Mouse (Mus musculus) midbrain, embryonic 15.5 days (tissue): ENCODE measurements around the gene Vti1a. TPM values are rescaled to one million over a fixed set of nuclear protein-coding genes. Genes with fewer than 3 reads are reported as not detected.

Experiments used
- ATAC-seq: fragments of 200-750 bp; cut with Nextera tagmentation; replicated peaks from 2 replicates; pipeline ENCODE4 v1.8.0; 2017; ENCODE audit warnings: moderate TSS enrichment
- H3K27ac ChIP-seq: fragments of 300-500 bp; sonication (generic); 2 replicates; pipeline ENCODE4 v1.5.1; 2015; ENCODE audit warnings: mild to moderate bottlenecking, inconsistent platforms
- H3K27me3 ChIP-seq: fragments of 300-500 bp; sonication (generic); replicated peaks from 2 replicates; pipeline ENCODE4 v1.6.1; 2015; ENCODE audit warnings: inconsistent platforms
- H3K36me3 ChIP-seq: fragments of 300-500 bp; sonication (generic); replicated peaks from 2 replicates; pipeline ENCODE4 v1.6.1; 2015; ENCODE audit warnings: inconsistent platforms
- H3K4me1 ChIP-seq: fragments of 300-500 bp; sonication (generic); 2 replicates; pipeline ENCODE4 v1.6.1; 2015; ENCODE audit warnings: inconsistent platforms
- H3K4me2 ChIP-seq: fragments of 300-500 bp; sonication (generic); 2 replicates; pipeline ENCODE4 v1.6.1; 2015; ENCODE audit warnings: inconsistent platforms, mild to moderate bottlenecking, moderate library complexity
- H3K4me3 ChIP-seq: fragments of 300-500 bp; sonication (generic); 2 replicates; pipeline ENCODE4 v1.5.1; 2015; ENCODE audit warnings: mild to moderate bottlenecking, inconsistent platforms
- H3K9ac ChIP-seq: fragments of 300-500 bp; sonication (generic); 2 replicates; pipeline ENCODE4 v1.6.1; 2015; ENCODE audit warnings: mild to moderate bottlenecking, inconsistent platforms
- H3K9me3 ChIP-seq: fragments of 300-500 bp; sonication (generic); 2 replicates; pipeline ENCODE4 v1.6.1; 2016; ENCODE audit warnings: inconsistent platforms
- WGBS: fragments of 180-500 bp; shearing (Covaris S2); methylation state at CpG from one replicate; pipeline ENCODE4 v1.1.7; 2015; ENCODE audit warnings: mixed read lengths; 5-methylcytosine and 5-hydroxymethylcytosine counted together
- polyA plus RNA-seq: library from polyadenylated mRNA; unstranded; fragments of >200 nt; fragmentation: Nextera tagmentation; extraction: Ambion mirVana; gene quantifications from 2 replicates; pipeline ENCODE4 v1.2.1, GENCODE M21; 2015

Vti1a gene
- polyA plus RNA-seq, 1 experiment from 2014 or later: 40.6 TPM

- peaks cover 36% of the 10 kb centered on the region for H3K4me1 ChIP-seq
- H3K4me2 ChIP-seq: peak overlapping the region; percentile 92
- WGBS: 58% methylated on average over 10 of the region's 10 CpGs
- no peaks in the 10 kb centered on the region for H3K9me3 ChIP-seq
- no peaks in the 10 kb centered on the region for H3K27me3 ChIP-seq
- peak overlapping the region; percentile 98 for H3K4me3 ChIP-seq
- H3K36me3 ChIP-seq: no peaks in the 10 kb centered on the region
- no peak overlapping the region for H3K27ac ChIP-seq
- H3K9ac ChIP-seq: peak overlapping the region; percentile 83; the same call in 1 of the 2 replicates
- ATAC-seq: no peak
Measured at GRCm38 (mm10) chr19:55316901-55317300, 806 bp downstream of the Vti1a start.

GRCm38 (mm10) chr19:55319036-55319435 is 2.9 kb downstream of the Vti1a start:
- Histone ChIP-seq H3K4me3 (no peak overlapping the region), H3K9me3 (no peaks in the 10 kb centered on the region), H3K4me1 (peaks cover 27% of the 10 kb centered on the region), H3K27ac (no peak overlapping the region), H3K27me3 (no peaks in the 10 kb centered on the region), H3K4me2 (no peak overlapping the region), H3K36me3 (peaks cover 5% of the 10 kb centered on the region; the same call in 1 of the 2 replicates), H3K9ac (no peak overlapping the region)
- no peak for ATAC-seq
- WGBS: 77% methylated on average over 3 of the region's 3 CpGs

- Histone ChIP-seq H3K27me3 (no peaks in the 10 kb centered on the region), H3K27ac (no peak overlapping the region), H3K9ac (no peak overlapping the region), H3K4me1 (peaks cover 23% of the 10 kb centered on the region), H3K36me3 (peaks cover 5% of the 10 kb centered on the region; the same call in 1 of the 2 replicates), H3K9me3 (no peaks in the 10 kb centered on the region), H3K4me3 (no peak overlapping the region), H3K4me2 (no peak overlapping the region)
- ATAC-seq: no peak
- WGBS: 71% methylated on average over 5 of the region's 5 CpGs
Measured at GRCm38 (mm10) chr19:55319521-55319920, 3.4 kb downstream of the Vti1a start.

- H3K4me2 ChIP-seq: no peak overlapping the region
- no peaks in the 10 kb centered on the region for H3K27me3 ChIP-seq
- peaks cover 5% of the 10 kb centered on the region; the same call in 1 of the 2 replicates for H3K36me3 ChIP-seq
- no peaks in the 10 kb centered on the region for H3K9me3 ChIP-seq
- WGBS: 94% methylated on average over 8 of the region's 8 CpGs
- H3K4me1 ChIP-seq: peaks cover 3% of the 10 kb centered on the region
- no peak for ATAC-seq
- no peak overlapping the region for H3K4me3 ChIP-seq
- H3K27ac ChIP-seq: no peak overlapping the region
- no peak overlapping the region for H3K9ac ChIP-seq
Measured at GRCm38 (mm10) chr19:55322604-55323003, 6.5 kb downstream of the Vti1a start.

GRCm38 (mm10) chr19:55327510-55327909 is 11.4 kb downstream of the Vti1a start:
- Histone ChIP-seq H3K27ac (no peak overlapping the region), H3K36me3 (peaks cover 14% of the 10 kb centered on the region; the same call in 1 of the 2 replicates), H3K9ac (no peak overlapping the region), H3K4me1 (no peaks in the 10 kb centered on the region), H3K9me3 (no peaks in the 10 kb centered on the region), H3K4me2 (no peak overlapping the region), H3K27me3 (no peaks in the 10 kb centered on the region), H3K4me3 (no peak overlapping the region)
- no peak for ATAC-seq
- 93% methylated on average over 4 of the region's 4 CpGs for WGBS

- Histone ChIP-seq H3K27ac (no peak overlapping the region), H3K4me1 (peaks cover 3% of the 10 kb centered on the region; the same call in 1 of the 2 replicates), H3K9ac (no peak overlapping the region), H3K36me3 (peaks cover 9% of the 10 kb centered on the region; the same call in 1 of the 2 replicates), H3K9me3 (no peaks in the 10 kb centered on the region), H3K4me2 (no peak overlapping the region), H3K4me3 (no peak overlapping the region), H3K27me3 (no peaks in the 10 kb centered on the region)
- WGBS: 91% methylated on average over 5 of the region's 5 CpGs
- ATAC-seq: no peak
Measured at GRCm38 (mm10) chr19:55331776-55332175, 15.7 kb downstream of the Vti1a start.

GRCm38 (mm10) chr19:55332641-55333268 is 16.7 kb downstream of the Vti1a start:
- 88% methylated on average over 8 of the region's 8 CpGs for WGBS
- no peak overlapping the region for H3K4me3 ChIP-seq
- peaks cover 7% of the 10 kb centered on the region for H3K4me1 ChIP-seq
- H3K9me3 ChIP-seq: no peaks in the 10 kb centered on the region
- H3K4me2 ChIP-seq: no peak overlapping the region
- H3K27ac ChIP-seq: no peak overlapping the region
- no peaks in the 10 kb centered on the region for H3K27me3 ChIP-seq
- H3K9ac ChIP-seq: no peak overlapping the region
- peaks cover 9% of the 10 kb centered on the region; the same call in 1 of the 2 replicates for H3K36me3 ChIP-seq
- ATAC-seq: peak; percentile 74

- Histone ChIP-seq H3K9me3 (no peaks in the 10 kb centered on the region), H3K27me3 (no peaks in the 10 kb centered on the region), H3K27ac (no peak overlapping the region), H3K4me2 (no peak overlapping the region), H3K4me1 (peaks cover 7% of the 10 kb centered on the region), H3K36me3 (no peaks in the 10 kb centered on the region), H3K9ac (no peak overlapping the region), H3K4me3 (no peak overlapping the region)
- 97% methylated on average over 1 of the region's 1 CpGs for WGBS
- no peak for ATAC-seq
Measured at GRCm38 (mm10) chr19:55335881-55336280, 19.8 kb downstream of the Vti1a start.

GRCm38 (mm10) chr19:55336441-55336840 is 20.3 kb downstream of the Vti1a start:
- H3K4me2 ChIP-seq: no peak overlapping the region
- H3K36me3 ChIP-seq: no peaks in the 10 kb centered on the region
- H3K4me1 ChIP-seq: peaks cover 7% of the 10 kb centered on the region
- H3K4me3 ChIP-seq: no peak overlapping the region
- H3K27me3 ChIP-seq: no peaks in the 10 kb centered on the region
- H3K27ac ChIP-seq: peak overlapping the region; percentile 64
- 80% methylated on average over 12 of the region's 12 CpGs for WGBS
- peak; percentile 49; the same call in 1 of the 2 replicates for ATAC-seq
- H3K9me3 ChIP-seq: no peaks in the 10 kb centered on the region
- H3K9ac ChIP-seq: no peak overlapping the region

GRCm38 (mm10) chr19:55337066-55337465 is 21.0 kb downstream of the Vti1a start:
- Histone ChIP-seq H3K4me1 (peaks cover 12% of the 10 kb centered on the region), H3K4me2 (no peak overlapping the region), H3K9ac (no peak overlapping the region), H3K9me3 (no peaks in the 10 kb centered on the region), H3K4me3 (no peak overlapping the region), H3K27me3 (no peaks in the 10 kb centered on the region), H3K27ac (0 out of 2 replicates have a peak overlapping the region, but pooled peaks have one; percentile 13), H3K36me3 (no peaks in the 10 kb centered on the region)
- ATAC-seq: no peak
- 54% methylated on average over 9 of the region's 9 CpGs for WGBS

GRCm38 (mm10) chr19:55337664-55338063 is 21.6 kb downstream of the Vti1a start:
- H3K36me3 ChIP-seq: no peaks in the 10 kb centered on the region
- WGBS: 87% methylated on average over 10 of the region's 10 CpGs
- H3K9ac ChIP-seq: no peak overlapping the region
- H3K4me2 ChIP-seq: no peak overlapping the region
- H3K9me3 ChIP-seq: no peaks in the 10 kb centered on the region
- H3K27ac ChIP-seq: no peak overlapping the region
- ATAC-seq: no peak
- no peaks in the 10 kb centered on the region for H3K27me3 ChIP-seq
- no peak overlapping the region for H3K4me3 ChIP-seq
- peaks cover 12% of the 10 kb centered on the region for H3K4me1 ChIP-seq

GRCm38 (mm10) chr19:55340521-55340920 is 24.4 kb downstream of the Vti1a start:
- Histone ChIP-seq H3K27ac (no peak overlapping the region), H3K9me3 (no peaks in the 10 kb centered on the region), H3K4me3 (no peak overlapping the region), H3K27me3 (no peaks in the 10 kb centered on the region), H3K36me3 (no peaks in the 10 kb centered on the region), H3K4me1 (peaks cover 12% of the 10 kb centered on the region), H3K9ac (no peak overlapping the region), H3K4me2 (no peak overlapping the region)
- 70% methylated on average over 6 of the region's 6 CpGs for WGBS
- ATAC-seq: no peak

- no peaks in the 10 kb centered on the region for H3K9me3 ChIP-seq
- H3K4me3 ChIP-seq: no peak overlapping the region
- H3K36me3 ChIP-seq: no peaks in the 10 kb centered on the region
- WGBS: 64% methylated on average over 3 of the region's 3 CpGs
- no peak overlapping the region for H3K4me2 ChIP-seq
- H3K27ac ChIP-seq: no peak overlapping the region
- H3K9ac ChIP-seq: no peak overlapping the region
- no peaks in the 10 kb centered on the region for H3K27me3 ChIP-seq
- no peak for ATAC-seq
- H3K4me1 ChIP-seq: peaks cover 11% of the 10 kb centered on the region
Measured at GRCm38 (mm10) chr19:55341377-55341776, 25.3 kb downstream of the Vti1a start.
